Mouse (Mus musculus) megakaryocyte, embryonic 14.5 days (primary cell): ENCODE results near the gene Kremen1.

Source experiments
- FLI1 ChIP-seq: IDR thresholded peaks from 2 replicates; pipeline ENCODE4 v1.6.1; 2012; ENCODE audit warnings: low read length, inconsistent platforms, mixed read lengths
- GATA1 ChIP-seq: IDR thresholded peaks from 3 replicates; pipeline ENCODE4 v1.6.1; 2012; ENCODE audit warnings: mixed read lengths, low read length, inconsistent platforms, borderline replicate concordance

DNA sequence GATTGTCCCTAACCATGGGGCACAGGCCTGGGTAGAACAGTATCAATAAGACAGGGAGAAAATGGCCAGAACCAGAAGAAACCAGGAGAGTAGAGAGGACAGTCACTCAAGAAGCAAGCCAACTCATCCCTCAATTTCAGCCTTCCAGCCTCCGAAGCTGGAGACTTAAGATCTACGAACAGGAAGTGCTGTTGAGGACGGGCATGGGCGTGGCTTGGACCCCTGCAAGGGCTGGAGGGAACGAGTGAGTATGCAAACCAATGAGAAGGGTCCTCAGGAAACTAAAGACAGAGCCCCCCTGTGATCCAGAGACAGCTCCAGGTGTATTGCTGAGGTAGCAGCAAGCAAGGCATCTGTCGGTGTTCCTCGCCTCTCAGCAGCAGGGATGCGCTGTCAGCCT, 97.0 kb downstream of the Kremen1 start:
- no peak for TF ChIP-seq GATA1
- TF ChIP-seq FLI1, result no peak
